Mouse (Mus musculus): Measurements from ENCODE around the gene Dtx2.

Dtx2 gene

GRCm38 (mm10) chr5:135994725-135995687, at the start of gene Dtx2:
TSS of gene Dtx2 (plus strand) at chr5:135994800.
- peak; percentile 97 for DNase-seq (ENCODE audit: low read depth, low spot score)

GRCm38 (mm10) chr5:135945916-135946408, 48.6 kb upstream of the Dtx2 start:
- DNase-seq (ENCODE audit: low read depth, low spot score) = peak; percentile 69

DNA sequence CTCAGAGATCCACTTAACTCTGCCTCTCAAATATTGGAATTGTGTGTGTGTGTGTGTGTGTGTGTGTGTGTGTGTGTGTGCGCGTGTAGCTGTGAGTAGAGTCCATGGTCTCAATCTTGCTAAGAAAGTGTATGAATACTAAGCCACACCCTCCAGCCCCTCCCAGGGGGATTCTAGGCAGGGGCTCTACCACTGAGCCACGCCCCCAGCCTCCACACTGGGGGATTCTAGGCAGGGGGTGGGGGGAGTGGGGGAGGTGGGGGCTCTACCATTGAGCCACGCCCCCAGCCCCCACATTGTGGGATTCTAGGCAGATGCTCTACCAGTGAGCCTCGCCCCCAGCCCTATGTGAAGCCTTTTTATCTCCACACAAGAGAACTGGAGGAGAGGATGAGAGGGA, 48.0 kb upstream of the Dtx2 start:
- no peak for DNase-seq (ENCODE audit: low read depth, low spot score)

GRCm38 (mm10) chr5:135950710-135951412, 43.7 kb upstream of the Dtx2 start:
- DNase-seq (ENCODE audit: low read depth, low spot score) = peak; percentile 59

- DNase-seq (ENCODE audit: low read depth, low spot score) = no peak
Measured at GRCm38 (mm10) chr5:135951660-135952059, 42.9 kb upstream of the Dtx2 start.

DNA sequence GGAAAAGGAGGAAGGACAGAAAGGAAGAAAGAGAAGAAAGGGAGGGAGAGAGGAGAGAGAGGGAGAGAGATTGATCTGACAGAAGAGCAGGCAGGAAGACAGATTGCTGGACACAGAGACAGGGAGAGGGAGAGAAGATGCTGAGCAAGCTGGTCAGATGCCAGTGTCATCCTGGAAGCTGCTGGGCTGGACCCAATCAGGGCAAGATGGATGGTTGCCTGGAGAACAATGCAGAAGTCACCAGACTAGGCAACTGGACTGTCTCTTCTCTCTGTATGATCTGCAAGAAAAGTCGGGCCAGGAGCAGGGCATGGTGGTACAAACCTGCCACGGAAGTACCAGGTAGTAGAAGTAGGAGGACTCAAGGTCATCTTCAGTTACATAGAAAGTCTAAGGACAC, 41.8 kb upstream of the Dtx2 start:
- DNase-seq (ENCODE audit: low read depth, low spot score) = peak; percentile 60

DNA sequence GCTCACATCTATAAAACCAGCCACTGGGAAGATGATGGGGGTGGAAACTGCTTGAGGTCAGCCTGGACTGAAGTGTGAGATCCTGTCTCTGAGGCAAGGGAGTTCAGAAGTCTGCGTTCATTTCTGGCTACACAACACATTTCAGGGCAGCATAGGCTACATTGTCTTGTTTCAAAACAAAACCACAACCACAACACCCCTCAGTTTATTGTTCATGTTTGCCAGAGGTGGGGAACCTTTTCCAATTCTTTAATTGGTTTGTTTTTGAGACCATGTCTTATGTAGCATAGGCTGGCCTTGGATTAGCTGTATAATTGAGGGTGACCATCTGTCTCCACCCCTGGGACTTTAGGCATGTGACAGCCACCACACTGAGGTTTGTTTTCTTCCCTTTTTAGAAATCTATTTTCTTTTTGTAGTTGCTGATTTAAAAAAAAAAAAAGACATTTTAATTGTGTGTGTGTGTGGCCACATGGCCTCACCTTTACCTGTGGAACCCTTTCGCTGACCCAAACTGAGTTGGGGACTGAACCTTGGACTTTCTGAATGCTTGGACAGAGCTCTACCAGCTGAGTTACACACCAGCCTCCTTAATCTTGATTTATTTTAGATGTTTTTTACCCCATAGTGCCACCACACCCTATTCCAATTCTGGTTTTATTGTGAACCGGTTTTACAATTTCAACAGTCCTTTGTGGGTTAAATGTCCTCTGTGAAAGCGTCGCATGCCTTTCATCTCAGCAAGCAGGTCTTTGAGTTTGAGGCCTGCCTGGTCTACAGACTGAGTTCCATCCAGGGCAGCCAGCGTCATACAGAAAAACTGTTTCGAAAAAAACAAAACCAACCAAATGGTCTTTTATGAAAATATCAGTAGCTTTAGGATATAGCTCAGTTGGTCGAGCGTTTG, 38.0 kb upstream of the Dtx2 start:
- DNase-seq (ENCODE audit: low read depth, low spot score) = no peak

GRCm38 (mm10) chr5:135957207-135957974, 37.2 kb upstream of the Dtx2 start:
- peak; percentile 99 for DNase-seq (ENCODE audit: low read depth, low spot score)

GRCm38 (mm10) chr5:135958367-135958766, 36.2 kb upstream of the Dtx2 start:
- no peak for DNase-seq (ENCODE audit: low read depth, low spot score)

DNA sequence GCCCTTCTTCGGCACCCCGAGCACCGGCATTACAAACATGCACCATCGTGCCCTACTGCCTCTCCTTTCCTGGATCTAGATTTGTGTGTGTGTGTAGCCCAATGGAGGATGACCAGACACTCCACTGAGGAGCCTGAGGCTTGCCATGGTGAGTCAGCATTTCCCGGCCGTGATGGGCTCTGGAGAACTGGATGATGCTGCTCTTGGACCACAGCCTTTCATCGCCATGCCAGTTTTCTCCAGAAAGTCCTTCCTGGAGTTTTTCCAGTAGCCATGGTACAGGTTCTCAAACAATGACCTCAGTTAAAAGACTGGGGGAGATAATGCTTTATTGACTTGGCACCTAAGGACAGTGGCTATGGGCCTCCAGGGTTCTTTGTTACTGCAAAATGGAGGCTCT, 34.7 kb upstream of the Dtx2 start:
- DNase-seq (ENCODE audit: low read depth, low spot score) = no peak

DNA sequence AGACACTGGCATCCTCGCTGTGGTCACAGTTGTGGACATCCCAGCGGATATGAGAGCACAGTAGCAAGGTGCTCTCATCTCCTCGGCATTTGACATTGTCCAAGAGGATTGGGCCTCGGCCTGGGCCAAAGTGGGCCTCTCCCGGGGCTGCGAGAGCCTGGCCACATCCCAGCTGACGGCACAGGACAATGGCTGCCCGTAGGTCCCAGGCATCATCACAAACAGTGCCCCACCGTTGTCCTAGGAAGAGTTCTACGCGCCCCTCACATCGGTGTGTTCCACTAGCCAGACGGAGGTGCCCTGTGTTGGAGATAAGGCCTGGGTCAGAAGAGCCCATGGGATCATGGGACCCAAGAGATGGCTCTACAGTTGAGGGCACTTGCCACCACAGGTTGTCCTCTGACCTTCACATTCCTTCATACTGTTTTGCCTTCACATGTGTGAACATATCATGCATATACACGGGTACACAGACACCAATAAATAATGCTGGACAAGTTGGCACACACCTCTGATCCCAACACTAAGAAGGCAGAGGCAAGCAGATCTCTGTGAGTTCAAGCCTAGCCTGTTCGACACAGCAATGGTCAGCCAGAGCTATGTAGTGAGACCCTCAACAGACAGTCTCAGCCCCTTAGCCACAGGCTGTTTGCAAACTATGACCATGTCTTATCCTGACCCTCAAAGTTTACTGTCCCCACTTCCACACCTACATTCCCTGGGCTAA, 33.5 kb upstream of the Dtx2 start:
- DNase-seq (ENCODE audit: low read depth, low spot score) = no peak

DNA sequence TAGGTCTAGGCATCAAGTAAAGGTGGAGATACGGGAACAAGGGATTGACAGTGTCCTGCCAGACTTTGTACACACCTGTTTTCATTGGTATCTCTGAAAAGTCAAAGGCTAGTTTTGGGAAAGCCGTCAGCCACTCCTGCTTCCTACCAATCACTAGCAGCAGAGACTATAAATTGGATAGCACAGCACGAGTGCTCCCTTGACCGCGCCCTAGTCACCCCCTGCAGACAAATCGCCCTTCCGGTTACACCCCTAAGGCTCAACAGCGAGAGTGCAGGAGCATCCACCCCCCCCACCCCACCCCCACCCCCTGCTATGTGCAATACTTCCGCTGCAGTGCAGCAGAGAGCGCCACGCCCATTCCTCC, 32.5 kb upstream of the Dtx2 start:
- DNase-seq (ENCODE audit: low read depth, low spot score) = no peak

- peak; percentile 100 for DNase-seq (ENCODE audit: low read depth, low spot score)
Measured at GRCm38 (mm10) chr5:135962492-135963279, 31.9 kb upstream of the Dtx2 start.

GRCm38 (mm10) chr5:135963280-135963627, 31.3 kb upstream of the Dtx2 start:
- no peak for DNase-seq (ENCODE audit: low read depth, low spot score)

GRCm38 (mm10) chr5:135965501-135965930, 29.1 kb upstream of the Dtx2 start:
- DNase-seq (ENCODE audit: low read depth, low spot score) = no peak

GRCm38 (mm10) chr5:135966866-135967265, 27.7 kb upstream of the Dtx2 start:
- DNase-seq (ENCODE audit: low read depth, low spot score) = no peak

- peak; percentile 58 for DNase-seq (ENCODE audit: low read depth, low spot score)
Measured at GRCm38 (mm10) chr5:135968781-135969180, 25.8 kb upstream of the Dtx2 start.

- no peak for DNase-seq (ENCODE audit: low read depth, low spot score)
Measured at GRCm38 (mm10) chr5:135970247-135970646, 24.4 kb upstream of the Dtx2 start.

- DNase-seq (ENCODE audit: low read depth, low spot score) = no peak
Measured at GRCm38 (mm10) chr5:135971876-135972275, 22.7 kb upstream of the Dtx2 start.
